Mouse (Mus musculus) central nervous system, embryonic 14 days (tissue): Measurements from ENCODE around the gene Vmn1r67. TPM values are rescaled to one million over a fixed set of nuclear protein-coding genes. Genes with fewer than 3 reads are reported as not detected.

Experiments used
- polyA plus RNA-seq: library from polyadenylated mRNA; depleted of rRNA; stranded (reverse); fragments of >200 nt; gene quantifications from 2 replicates; pipeline ENCODE4 v1.2.3, GENCODE M21; 2012; rRNA removed

Vmn1r67 gene
- not detected in 2 replicates for polyA plus RNA-seq

GRCm38 (mm10) chr7:10443031-10443430 lies at the start of gene Vmn1r67:
Gene Vmn1r67 (plus strand): TSS chr7:10443331.

DNA sequence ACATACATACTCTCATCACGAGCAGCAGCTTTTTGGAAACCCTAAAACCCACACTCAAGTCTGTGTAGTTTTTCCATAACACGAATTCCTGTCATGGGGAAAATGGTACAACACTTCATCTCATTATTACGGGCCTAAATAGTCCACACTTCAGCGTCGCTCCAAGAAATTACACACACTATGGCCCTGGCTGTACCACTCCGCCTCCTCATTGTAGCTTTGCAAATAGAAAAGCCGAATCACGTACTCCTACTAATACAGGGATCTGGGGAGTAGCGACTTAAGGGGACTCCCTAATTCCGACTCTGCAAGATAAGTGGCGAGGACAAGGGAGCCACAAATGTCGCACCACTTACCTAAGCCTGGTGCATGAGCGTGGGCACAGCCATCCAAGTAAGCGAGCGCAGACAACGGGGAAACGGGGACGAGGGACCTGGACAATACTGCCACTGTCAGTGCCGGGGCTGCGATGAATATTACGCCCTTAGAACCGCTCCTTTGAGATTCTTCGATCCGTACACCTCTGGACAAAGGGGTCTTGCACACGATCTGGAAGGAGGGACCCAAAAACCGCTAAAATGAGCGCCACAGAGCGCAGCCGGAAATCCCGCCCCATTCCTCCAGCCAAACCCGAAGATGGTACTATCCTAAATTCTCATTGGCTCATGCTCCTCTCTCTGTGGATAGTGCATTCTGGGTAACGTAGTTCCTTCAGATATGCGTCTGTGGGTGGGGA lies 51.8 kb downstream of the Vmn1r67 start, which contains the start of gene Zik1:
Zik1 (minus strand) TSS at position 609 of the 736 bp plus-strand sequence.

Other genes with a start within 250 kb of the Vmn1r67 start
- gene Vmn1r66, start 165.3 kb upstream of the Vmn1r67 start, polyA plus RNA-seq, result not detected in 2 replicates
- 22.6 and 28.2 TPM in 2 replicates for gene Zik1, start 52.1 kb downstream of the Vmn1r67 start, polyA plus RNA-seq
- not detected in 2 replicates for gene Vmn1r68, start 115.2 kb downstream of the Vmn1r67 start, polyA plus RNA-seq
- not detected in 2 replicates for gene Vmn1r69, start 170.3 kb downstream of the Vmn1r67 start, polyA plus RNA-seq
- not detected in 2 replicates for gene Vmn1r70, start 188.2 kb downstream of the Vmn1r67 start, polyA plus RNA-seq
- not detected in 2 replicates for gene Nlrp4b, start 244.5 kb downstream of the Vmn1r67 start, polyA plus RNA-seq